Mouse (Mus musculus) heart, postnatal 0 days (tissue): ENCODE data around the gene Cutc. TPM values are rescaled to one million over a fixed set of nuclear protein-coding genes. Genes with fewer than 3 reads are reported as not detected.

Experiments used
- ATAC-seq: fragments of 200-750 bp; cut with Nextera tagmentation; 2 replicates; pipeline ENCODE4 v1.8.0; 2017; ENCODE audit warnings: low read depth, moderate number of reproducible peaks, moderate library complexity; ENCODE audit not compliant: insufficient read depth
- DNase-seq: peaks from one replicate; pipeline ENCODE4 v3.0.0-alpha.2; 2016; ENCODE audit warnings: low spot score
- H3K27ac ChIP-seq: fragments of 300-500 bp; sonication (generic); 2 replicates; pipeline ENCODE4 v1.5.1; 2014; ENCODE audit warnings: low read depth, mild to moderate bottlenecking
- H3K27me3 ChIP-seq: fragments of 300-500 bp; sonication (generic); 2 replicates; pipeline ENCODE4 v1.6.1; 2014; ENCODE audit warnings: low read length, mixed read lengths; ENCODE audit not compliant: control insufficient read depth, insufficient read depth
- H3K36me3 ChIP-seq: fragments of 300-500 bp; sonication (generic); replicated peaks from 2 replicates; pipeline ENCODE4 v1.6.1; 2014; ENCODE audit warnings: low read length, mixed read lengths; ENCODE audit not compliant: control insufficient read depth, insufficient read depth
- H3K4me1 ChIP-seq: fragments of 300-500 bp; sonication (generic); 2 replicates; pipeline ENCODE4 v1.6.1; 2014; ENCODE audit warnings: antibody characterized with exemption; ENCODE audit not compliant: control insufficient read depth, insufficient read depth
- H3K4me2 ChIP-seq: fragments of 300-500 bp; sonication (generic); 2 replicates; pipeline ENCODE4 v1.6.1; 2014; ENCODE audit warnings: low read depth, mild to moderate bottlenecking, low read length, moderate library complexity
- H3K4me3 ChIP-seq: fragments of 300-500 bp; sonication (generic); 2 replicates; pipeline ENCODE4 v1.5.1; 2014; ENCODE audit warnings: low read depth, low read length
- H3K9ac ChIP-seq: fragments of 300-500 bp; sonication (generic); replicated peaks from 2 replicates; pipeline ENCODE4 v1.6.1; 2014; ENCODE audit warnings: low read depth, low read length, mixed read lengths
- H3K9me3 ChIP-seq: fragments of 300-500 bp; sonication (generic); replicated peaks from 2 replicates; pipeline ENCODE4 v1.6.1; 2016; ENCODE audit warnings: low read length; ENCODE audit not compliant: control insufficient read depth
- CTCF ChIP-seq: IDR thresholded peaks from 2 replicates; pipeline ENCODE4 v1.5.1; 2016; ENCODE audit warnings: antibody characterized with exemption, control low read depth, low read depth
- EP300 ChIP-seq: IDR thresholded peaks from 2 replicates; pipeline ENCODE4 v1.6.1; 2016; ENCODE audit warnings: antibody characterized with exemption, low read depth
- WGBS: fragments of 180-500 bp; shearing (Covaris S2); extraction: QIAGEN DNeasy Blood & Tissue Kit; methylation state at CpG from one replicate; pipeline ENCODE4 v1.1.7; 2014; 5-methylcytosine and 5-hydroxymethylcytosine counted together
- polyA plus RNA-seq: library from polyadenylated mRNA; unstranded; fragments of >200 nt; fragmentation: Nextera tagmentation; extraction: Ambion mirVana; gene quantifications from 2 replicates; pipeline ENCODE4 v1.2.1, GENCODE M21; 2015
- total RNA-seq: library from RNA; depleted of rRNA; stranded (reverse); fragments of >200 nt; gene quantifications from 2 replicates; pipeline ENCODE4 v1.2.3, GENCODE M21; 2014; ENCODE audit warnings: low replicate concordance

The Cutc gene
- total and polyA plus RNA-seq, 2 experiments from 2014 or later = 1.1 to 15.1 TPM

DNA sequence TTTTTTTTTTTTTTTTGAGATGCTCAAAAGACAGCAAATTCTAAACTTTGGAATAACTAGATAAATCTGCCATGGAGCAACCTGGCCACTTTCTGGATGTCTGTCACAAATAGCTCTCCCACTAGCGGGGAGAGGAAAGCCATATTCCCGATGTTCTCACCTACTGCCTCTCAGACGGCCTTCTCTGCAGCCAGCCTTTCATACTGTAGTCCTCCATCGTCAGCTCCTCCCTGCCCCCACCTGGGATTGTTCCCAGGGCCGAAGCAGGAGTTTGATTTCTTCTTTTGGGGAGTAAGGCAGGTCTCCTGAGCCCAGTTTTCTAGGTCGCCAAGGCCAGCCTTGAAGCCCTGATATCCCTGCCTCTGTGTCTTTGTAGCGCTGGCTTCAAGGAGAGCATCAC is 21.6 kb upstream of the Cutc start:
- no peak overlapping the region for H3K4me3 ChIP-seq
- no peaks in the 10 kb centered on the region for H3K9me3 ChIP-seq
- no peak for ATAC-seq
- no peaks in the 10 kb centered on the region for H3K4me1 ChIP-seq
- TF ChIP-seq EP300 = no peak
- TF ChIP-seq CTCF = no peak
- DNase-seq = no peak
- no peak overlapping the region for H3K27ac ChIP-seq
- H3K27me3 ChIP-seq = no peaks in the 10 kb centered on the region
- peaks cover 34% of the 10 kb centered on the region for H3K36me3 ChIP-seq
- no peak overlapping the region for H3K4me2 ChIP-seq
- WGBS = 69% methylated on average over 7 of the region's 7 CpGs
- H3K9ac ChIP-seq = no peak overlapping the region

- Histone ChIP-seq H3K9ac (no peak overlapping the region), H3K36me3 (peaks cover 88% of the 10 kb centered on the region), H3K4me3 (no peak overlapping the region), H3K4me2 (no peak overlapping the region), H3K4me1 (no peaks in the 10 kb centered on the region), H3K9me3 (no peaks in the 10 kb centered on the region), H3K27ac (no peak overlapping the region), H3K27me3 (no peaks in the 10 kb centered on the region)
- TF ChIP-seq EP300 (no peak), CTCF (no peak)
- no peak for DNase-seq
- WGBS = 96% methylated on average over 10 of the region's 10 CpGs
- no peak for ATAC-seq
Observed at GRCm38 (mm10) chr19:43738409-43738808, 14.4 kb upstream of the Cutc start.

DNA sequence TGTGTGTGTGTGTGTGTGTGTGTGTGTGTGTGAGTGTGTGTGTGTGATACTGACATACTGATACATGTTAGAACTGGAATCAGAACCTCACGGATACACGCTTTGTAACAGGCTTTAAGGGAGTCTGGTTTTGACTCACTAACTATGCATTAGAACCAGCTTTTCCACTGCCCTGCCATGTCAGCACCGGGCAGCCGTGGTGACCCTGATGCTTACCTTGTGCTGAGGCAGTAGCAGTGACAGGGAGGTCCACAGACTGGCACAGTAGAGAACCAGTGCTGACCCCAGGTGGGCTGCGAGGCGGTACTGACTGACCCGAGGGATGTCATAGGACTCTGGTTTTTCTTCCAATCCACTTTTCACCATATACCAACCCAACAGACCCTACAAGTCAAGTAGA is 9.4 kb upstream of the Cutc start:
- Histone ChIP-seq H3K36me3 (peaks cover 90% of the 10 kb centered on the region), H3K4me1 (no peaks in the 10 kb centered on the region), H3K27ac (no peak overlapping the region), H3K9ac (no peak overlapping the region), H3K4me3 (no peak overlapping the region), H3K4me2 (no peak overlapping the region), H3K27me3 (no peaks in the 10 kb centered on the region), H3K9me3 (no peaks in the 10 kb centered on the region)
- WGBS = 93% methylated on average over 7 of the region's 7 CpGs
- no peak for ATAC-seq
- TF ChIP-seq CTCF (no peak), EP300 (no peak)
- no peak for DNase-seq

- TF ChIP-seq EP300 (no peak), CTCF (no peak)
- H3K27me3 ChIP-seq = no peaks in the 10 kb centered on the region
- H3K4me3 ChIP-seq = no peak overlapping the region
- H3K9me3 ChIP-seq = no peaks in the 10 kb centered on the region
- no peak for DNase-seq
- no peak overlapping the region for H3K4me2 ChIP-seq
- no peaks in the 10 kb centered on the region for H3K4me1 ChIP-seq
- WGBS = 72% methylated on average over 3 of the region's 3 CpGs
- no peak overlapping the region for H3K27ac ChIP-seq
- no peak overlapping the region for H3K9ac ChIP-seq
- ATAC-seq = no peak
- peaks cover 88% of the 10 kb centered on the region for H3K36me3 ChIP-seq
Observed at GRCm38 (mm10) chr19:43745740-43746139, 7.1 kb upstream of the Cutc start.

- no peak overlapping the region for H3K4me3 ChIP-seq
- H3K27me3 ChIP-seq = no peaks in the 10 kb centered on the region
- H3K4me2 ChIP-seq = no peak overlapping the region
- DNase-seq = peak; percentile 39
- H3K9ac ChIP-seq = no peak overlapping the region
- peak; percentile 25 for ATAC-seq
- peaks cover 76% of the 10 kb centered on the region for H3K36me3 ChIP-seq
- TF ChIP-seq CTCF (no peak), EP300 (no peak)
- WGBS = 68% methylated on average over 4 of the region's 4 CpGs
- H3K4me1 ChIP-seq = no peaks in the 10 kb centered on the region
- H3K9me3 ChIP-seq = no peaks in the 10 kb centered on the region
- no peak overlapping the region for H3K27ac ChIP-seq
Observed at GRCm38 (mm10) chr19:43747877-43748276, 4.9 kb upstream of the Cutc start.

DNA sequence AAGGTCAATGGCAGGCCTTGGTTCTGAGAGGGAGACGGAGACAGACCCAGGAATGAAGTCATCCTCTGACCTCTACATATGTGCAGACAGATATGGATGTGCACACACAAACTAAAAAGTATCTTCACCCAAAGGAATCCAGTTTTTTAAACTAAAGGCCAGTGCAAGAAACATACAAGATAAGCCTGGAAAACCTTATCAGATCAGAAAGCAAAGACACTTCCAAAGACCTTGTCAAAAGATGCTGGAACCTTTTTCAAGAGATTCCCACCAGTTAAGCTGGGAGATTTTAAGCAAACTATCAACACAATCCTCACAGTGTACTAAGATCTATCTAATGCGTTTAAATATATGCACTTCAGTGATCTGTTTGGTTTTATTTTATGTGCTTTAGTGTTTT is 2.8 kb upstream of the Cutc start:
- Histone ChIP-seq H3K4me3 (no peak overlapping the region), H3K4me2 (no peak overlapping the region), H3K9ac (no peak overlapping the region), H3K4me1 (peaks cover 5% of the 10 kb centered on the region; the same call in 1 of the 2 replicates), H3K27ac (no peak overlapping the region), H3K36me3 (peaks cover 58% of the 10 kb centered on the region), H3K9me3 (no peaks in the 10 kb centered on the region), H3K27me3 (no peaks in the 10 kb centered on the region)
- DNase-seq (no peak), ATAC-seq (no peak)
- TF ChIP-seq EP300 (no peak), CTCF (no peak)
- 96% methylated on average over 2 of the region's 2 CpGs for WGBS
